Mouse (Mus musculus) layer of hippocampus, adult 11-12 months (tissue): ENCODE results near the gene Arl6ip1.
A peak's percentile ranks its signal among the peaks of the same experiment; 100 is the strongest.
"Not testable (repeated sequence)": the region's sequence is repeated elsewhere in the genome, so short reads cannot be mapped to it uniquely, and the experiment has no call there.

ENCODE experiments used
- DNase-seq: peaks from one replicate; pipeline ENCODE4 v3.0.0; 2022; ENCODE audit warnings: low spot score

Gene Arl6ip1

DNA sequence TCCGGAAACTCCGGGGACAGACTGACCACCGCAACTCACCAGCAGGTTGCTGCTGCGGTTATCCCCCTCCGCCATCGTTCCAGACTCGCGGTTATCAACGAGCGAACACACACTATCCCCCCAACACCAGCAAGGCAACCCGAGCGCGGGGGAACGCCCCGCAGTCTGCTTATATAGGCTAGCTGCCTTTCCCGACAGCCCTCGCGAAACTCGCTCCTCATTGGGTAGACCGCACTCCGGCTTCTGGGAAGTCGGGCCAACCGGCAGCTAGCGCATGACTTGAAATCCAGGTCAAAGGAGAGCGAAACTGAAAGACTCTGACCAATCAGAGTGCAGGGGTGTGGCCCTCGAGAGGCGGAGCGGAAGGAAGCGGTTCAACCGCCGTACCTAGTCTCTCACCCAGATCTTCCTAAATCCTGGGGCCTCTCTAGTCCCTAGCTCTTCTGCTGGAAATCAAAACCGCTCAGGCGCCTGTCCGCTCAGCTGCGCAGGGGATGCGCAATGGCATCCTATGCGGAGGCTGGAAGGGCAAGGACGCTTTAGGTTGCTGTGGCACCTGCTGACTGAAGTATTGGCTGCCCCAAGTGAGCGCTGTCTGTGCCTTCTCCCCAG, at the start of gene Arl6ip1:
Gene Arl6ip1, minus strand, starts transcription at position 233 of the 612 bp plus-strand sequence.
- peak; percentile 97 for DNase-seq

DNA sequence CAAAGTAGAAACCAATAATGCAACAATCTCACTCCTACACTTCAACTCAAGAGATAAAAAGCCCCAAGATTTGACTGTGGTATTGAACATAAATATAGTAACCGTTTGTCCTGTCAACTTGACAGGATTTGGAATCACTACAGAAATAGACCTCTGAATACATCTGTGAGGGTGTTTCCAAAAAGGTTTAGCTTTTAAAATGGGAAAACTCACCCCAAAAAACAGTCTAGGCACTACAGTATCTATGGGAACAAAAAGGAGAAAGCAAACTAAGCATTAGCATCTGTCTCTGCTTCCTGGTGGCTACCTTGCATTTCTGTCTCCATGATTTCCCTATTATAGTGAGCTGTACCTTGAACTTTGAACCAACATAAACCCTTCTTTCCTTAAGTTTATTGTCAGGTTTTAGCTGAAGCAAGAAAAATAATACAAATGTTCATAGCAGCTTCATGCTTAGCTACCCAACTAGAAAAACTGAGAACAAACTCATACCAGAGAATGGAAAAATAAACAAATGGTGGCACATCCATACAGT, 46.4 kb upstream of the Arl6ip1 start:
- DNase-seq, result no peak

DNA sequence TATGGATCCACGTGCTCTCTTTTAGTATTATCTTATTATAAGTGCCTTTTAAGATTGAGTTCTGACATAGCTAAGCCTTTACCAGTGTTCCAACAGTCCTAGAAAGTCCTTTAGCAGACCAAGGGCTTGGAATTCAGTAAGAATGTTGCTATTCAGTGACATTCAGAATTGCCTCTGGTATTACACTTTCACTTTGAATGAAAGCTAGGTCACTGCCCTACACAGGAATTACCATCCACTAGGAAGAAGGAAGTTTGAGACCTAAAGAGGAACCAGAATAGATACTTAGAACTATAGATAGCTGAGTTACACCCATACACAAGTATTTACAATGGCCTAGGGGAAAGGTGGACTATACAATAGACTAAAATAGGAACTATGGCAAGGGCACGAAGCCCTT, 40.7 kb upstream of the Arl6ip1 start:
- DNase-seq, result not testable (repeated sequence)

DNA sequence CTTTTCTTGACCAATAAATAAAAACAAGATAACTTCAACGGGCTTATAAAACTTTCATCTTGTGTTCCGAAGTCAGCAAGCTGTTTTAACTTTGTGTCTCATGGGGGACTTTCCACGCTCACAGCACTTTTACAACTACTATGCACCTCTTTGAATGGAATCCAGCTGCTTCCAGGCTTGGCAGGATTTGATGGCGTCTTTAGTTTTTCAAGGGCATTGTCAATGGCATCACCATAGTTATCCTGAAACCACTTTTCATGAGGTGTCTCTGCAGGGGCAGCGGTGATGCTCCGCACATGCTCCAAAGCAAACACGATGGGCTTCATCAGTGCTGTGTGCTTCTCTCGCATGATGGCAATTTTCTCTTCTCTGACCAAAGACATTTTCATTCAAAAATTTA, 33.5 kb upstream of the Arl6ip1 start:
- no peak for DNase-seq

DNA sequence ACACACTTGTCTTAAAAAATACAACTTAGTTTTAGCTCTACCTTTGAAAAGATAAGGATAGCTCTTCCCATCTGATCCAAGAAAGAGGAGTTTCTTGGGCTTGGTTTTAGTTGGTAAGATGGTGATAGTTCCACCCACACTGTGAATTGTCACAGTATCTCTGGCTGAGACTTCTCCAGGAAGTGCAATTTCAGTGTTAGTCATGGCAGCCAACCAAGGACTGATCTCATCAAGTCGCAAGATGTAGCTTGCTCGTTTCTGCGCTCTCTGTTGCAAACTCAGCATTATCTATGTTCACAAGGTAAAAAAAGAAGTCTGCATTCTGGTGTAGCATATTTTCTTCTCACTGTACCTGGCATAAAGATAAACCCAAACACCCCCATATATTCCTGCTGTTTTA, 30.7 kb upstream of the Arl6ip1 start:
- DNase-seq, result peak; percentile 27

DNA sequence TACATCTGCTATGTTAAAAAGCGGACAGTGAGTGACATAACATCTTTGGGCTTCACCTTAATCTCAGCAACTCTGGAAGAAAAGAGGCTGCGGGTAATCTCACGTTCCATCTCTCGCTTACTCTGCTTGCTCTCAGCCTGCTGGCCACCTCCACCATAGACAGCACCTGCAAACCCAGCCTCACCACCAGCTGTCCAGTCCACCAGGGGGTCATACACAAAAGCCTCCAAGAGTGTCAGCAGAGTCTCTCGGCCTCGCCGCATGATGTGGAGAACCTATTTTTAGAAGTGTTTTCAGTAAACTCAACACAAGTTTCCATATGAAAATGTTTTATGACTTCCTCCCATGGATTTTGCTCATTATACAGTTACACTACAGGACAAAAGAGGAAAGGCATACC, 27.0 kb upstream of the Arl6ip1 start:
- no peak for DNase-seq

DNA sequence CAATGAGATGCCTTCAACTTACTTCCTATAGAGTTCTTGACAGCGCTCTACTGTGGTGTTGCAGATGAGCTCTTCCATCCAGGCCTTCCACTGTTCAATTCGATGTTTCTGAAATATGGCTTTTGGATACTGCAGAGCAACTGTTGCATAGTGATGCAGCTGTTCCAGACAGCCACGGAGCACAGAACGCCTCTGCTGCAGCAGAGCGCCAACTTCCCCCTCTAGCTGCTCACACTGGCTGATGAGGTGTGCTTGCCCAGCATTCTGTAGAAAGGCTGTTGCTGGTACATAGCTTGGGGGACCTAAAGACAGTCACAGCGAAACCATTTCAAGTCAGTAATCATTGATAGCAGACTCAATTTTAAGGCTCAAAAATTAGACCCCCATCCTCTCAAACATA, 24.7 kb upstream of the Arl6ip1 start:
- DNase-seq, result peak; percentile 14

DNA sequence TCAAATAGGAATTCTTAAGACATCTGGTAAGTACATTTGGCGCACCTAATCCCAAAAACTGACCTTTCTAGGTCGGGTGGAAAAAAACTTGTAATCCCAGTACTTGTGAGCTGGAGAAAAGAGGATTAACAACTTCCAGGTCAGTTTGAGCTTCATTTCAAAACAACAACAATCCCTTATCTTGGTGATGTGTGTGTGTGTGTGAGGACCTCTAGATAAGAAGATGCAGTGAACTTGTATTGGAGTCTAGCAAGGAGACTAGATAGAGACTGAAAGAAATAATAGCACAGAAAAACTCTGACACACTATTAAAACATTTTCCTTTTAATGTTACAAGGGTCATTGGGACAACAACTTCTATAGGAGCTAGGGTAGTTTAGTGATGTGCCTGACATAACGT, 14.1 kb upstream of the Arl6ip1 start:
- no peak for DNase-seq

DNA sequence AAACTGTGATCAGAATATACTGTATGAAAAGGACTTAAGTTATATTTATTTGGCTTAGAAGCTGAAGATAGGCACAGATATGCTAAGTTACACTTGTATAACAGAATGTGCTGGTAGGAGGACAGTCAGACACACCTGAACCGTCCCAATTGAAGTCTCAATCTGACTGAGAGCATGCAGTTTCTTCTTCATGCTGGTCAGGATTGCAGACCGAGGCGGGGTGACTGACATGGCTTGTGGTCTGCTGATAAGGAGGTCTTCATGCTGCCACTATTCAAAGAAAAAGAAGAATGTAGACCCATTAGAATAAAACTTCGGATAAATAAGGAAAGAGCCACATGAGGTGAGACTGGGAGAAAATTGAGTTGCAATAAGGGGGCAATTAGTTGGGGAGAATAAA, 13.7 kb upstream of the Arl6ip1 start:
- no peak for DNase-seq

DNA sequence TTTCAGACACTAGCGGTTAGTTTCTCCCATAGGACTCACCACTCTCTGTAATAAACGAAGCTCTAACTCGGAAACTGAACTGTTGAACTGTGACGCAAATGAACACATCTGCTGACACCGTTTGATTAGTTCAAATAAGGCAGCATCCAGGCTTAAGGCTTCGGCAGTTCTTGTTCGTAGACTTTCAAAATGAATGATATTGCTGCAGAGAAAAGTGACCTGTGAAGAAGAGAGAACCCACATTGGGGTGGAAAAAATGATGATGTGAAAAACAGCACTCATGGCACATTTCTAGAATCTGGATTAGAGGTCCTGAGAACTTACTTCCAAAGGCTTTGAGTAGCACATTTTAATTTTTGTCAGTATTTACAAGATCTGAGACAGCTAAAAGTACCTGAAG, 11.8 kb upstream of the Arl6ip1 start:
- DNase-seq, result no peak

DNA sequence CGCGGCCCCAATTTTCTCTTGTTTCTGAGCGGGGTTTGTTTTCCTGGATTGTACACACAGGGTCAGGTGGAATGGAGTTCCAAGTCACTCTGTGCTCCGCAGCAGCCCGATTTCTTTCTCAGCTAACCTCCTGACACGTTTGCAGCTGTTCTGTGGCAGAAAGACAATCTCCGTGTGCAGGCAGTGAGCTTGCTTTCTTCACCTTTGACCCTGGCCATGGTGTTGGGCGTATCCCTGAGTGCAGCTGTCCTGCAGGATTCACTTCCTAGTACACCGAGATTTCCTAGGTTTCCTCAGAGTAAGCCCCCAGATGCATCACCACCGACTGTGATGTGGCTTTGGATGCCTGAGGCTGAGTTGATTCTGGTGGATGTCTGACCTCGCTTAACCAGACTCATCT, 5.7 kb upstream of the Arl6ip1 start:
- no peak for DNase-seq

DNA sequence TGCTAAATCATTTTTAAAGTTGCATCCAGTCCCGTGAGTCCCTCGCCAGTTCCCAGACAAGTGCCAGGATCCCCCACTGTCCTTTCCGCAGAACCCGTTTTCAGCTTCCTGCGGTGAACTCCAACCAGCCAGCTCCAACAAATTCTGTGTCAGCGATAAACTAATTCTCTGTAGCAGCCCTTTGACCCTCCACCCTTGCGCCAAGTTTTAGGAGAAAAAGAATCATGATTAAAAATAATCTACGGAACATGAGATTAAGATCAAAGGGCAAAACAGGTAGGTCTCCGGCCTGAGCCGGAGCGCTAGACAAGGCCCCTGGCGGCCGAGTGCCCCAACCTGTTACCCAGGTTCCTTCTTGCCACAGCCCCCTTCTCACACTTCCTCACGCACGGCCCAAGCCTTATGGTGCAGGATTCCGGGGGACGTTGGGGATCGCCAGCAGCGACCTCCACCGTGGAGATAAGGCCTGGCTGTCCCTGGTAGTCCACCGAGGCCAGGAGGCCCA, 485 bp downstream of the Arl6ip1 start:
- no peak for DNase-seq

DNA sequence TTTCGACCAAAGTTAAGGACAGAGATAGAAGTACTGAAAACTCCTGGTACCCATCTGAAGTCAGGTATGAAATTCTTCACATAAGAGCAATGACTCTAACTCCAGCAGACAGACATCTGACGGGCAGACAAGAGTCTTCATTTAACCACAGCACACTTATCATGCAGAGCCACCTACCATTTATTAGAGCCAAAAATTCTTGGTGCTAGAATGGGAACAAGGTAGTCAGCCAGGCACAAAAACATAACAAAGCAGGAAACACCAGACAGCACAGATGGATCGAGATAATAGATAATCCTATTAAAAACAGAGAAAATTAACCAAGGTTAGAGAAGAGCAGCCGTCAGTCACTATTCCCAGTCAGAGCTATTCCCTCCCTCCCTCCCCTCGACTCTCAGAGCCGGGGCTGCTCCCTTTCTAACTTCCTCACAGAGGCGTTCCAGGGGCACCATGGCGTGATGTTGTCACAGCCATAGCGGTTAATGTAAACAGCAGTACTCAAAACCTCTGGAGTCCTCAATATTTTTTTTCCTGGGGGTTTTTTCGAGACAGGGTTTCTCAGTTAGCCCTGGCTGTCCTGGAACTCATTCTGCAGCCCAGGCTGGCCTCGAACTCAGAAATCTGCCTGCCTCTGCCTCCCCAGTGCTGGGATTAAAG, 3.1 kb downstream of the Arl6ip1 start:
- DNase-seq, result no peak

DNA sequence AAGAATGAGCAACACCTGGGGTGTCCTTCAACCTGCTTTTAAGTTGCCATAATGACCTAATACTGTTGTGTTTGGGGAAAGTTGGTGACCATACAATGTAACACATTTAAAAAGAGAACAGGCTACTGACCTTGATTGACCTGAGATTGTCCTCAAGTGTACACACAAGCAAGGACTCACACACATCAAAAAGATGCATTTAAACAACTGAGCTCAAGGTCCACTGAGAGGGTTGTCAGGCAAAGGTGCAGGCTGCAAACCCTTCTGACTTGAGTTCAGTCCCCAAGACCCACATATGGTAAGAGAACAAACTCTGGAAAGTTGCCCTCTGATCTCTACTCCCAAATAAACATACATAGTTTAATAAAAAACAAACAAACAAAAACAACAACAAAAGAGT, 3.7 kb downstream of the Arl6ip1 start:
- no peak for DNase-seq

DNA sequence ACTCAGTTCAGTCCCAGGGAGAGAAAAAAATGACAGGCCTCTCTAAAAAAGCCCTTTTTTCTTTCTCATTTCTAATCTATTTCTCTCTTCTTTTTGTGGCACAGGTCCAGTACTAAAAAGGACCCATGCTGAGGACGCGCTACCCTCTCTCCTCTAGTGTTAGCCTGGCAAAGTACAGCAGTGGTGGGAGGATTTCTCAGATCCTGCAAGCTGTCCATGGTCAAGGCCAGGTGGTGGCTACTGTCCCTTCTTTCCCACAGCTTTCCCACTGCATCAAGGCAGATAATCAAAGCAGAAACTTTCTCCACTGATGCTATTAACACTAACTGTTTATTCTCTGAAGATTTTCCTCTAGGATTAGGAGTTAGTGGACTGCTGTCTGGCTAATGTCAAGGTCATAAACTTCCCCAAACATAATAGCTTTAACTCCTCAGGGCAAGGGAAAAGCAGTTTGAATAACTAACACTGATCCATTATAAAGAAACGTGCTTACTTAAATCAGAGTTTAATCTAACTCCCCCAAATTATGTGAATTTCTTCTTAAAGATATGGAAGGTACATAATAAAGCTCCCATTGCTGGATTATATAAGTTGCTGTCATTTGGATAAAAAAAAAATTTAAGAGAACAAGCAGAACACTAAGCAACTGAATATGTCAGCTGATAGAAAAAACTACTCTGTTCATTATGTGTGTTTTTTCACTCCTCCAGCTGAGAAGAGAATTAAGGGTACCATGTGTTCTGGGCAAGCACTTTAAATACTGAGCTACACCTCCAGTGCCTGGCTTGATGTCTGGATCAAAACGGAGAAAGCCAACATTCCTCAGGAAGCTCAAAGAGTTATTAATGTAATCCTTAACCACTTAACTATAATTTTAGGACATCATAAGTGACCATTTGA, 5.7 kb downstream of the Arl6ip1 start:
- DNase-seq, result no peak

DNA sequence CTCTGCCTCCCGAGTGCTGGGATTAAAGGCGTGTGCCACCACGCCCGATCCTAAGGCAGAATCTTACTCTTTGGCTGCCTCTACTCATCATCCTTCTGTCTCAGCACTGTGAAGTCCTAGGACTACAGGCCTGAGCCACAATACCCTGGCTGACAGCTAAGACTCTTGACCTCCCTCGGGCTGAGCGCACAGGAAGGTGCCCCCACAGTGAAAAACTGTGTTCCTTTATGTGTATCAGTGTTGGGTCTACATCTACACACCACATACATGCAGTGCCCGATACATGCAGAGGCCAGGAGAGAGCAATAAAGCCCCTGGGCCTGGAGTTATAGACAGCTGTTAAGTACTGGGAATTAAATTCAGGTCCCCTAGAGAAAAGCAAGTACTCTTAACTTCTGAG, 7.2 kb downstream of the Arl6ip1 start:
- DNase-seq, result no peak

DNA sequence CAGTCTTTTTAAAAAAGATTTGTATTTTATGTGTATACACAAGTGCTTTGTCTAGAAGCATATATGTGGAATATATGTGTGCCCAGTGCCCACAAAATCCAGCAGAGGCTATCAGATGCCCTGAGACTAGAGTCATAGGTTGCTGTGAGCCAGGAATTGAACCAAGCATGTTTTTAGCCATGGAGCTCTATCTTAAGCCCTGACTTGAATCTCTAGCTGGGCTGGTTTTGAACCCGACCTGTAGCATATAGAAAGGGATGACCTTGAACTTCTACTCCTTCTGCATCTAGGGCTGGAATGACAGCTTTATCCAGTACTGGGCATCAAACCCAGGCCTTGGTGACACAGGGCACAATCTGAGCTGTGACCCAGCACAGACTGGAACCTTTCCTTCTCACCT, 8.8 kb downstream of the Arl6ip1 start:
- no peak for DNase-seq

DNA sequence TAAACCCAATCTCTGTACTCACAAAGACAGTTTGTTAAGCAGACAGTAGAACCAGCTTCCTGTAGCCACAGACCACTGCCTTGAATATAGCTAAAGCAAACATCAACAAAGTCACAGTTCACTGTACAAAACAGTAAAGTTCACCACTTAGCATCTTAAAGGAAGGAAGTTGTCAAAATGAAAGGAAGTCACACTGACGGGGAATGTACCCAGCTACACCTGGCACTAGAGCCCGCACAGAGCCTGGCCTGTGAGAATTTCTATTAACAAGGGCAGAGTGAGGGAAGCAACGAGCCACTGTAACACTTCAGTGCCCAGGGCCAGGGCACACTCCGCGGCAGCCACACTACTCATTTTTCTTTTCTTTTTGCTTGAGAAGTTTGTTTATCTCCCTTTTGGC, 9.5 kb downstream of the Arl6ip1 start:
- no peak for DNase-seq

DNA sequence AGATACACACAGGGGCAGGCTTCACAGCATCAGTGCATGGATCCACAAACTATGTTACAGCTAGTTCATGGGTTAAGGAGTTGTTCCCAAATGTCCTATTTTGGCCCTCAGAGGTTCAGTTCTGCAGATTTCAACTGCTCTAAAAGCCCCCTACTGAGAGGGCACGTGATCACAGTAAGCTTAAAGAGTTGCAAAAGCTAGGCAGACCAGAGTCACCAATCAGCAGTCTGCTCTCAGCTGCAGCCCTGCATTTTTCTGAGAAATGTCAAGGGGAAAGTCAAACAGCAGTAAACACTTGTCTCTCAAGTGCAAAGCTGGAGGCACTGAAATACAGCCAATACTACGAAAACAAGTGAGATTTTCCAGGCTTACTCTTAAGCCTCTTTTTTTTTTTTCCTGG, 10.3 kb downstream of the Arl6ip1 start:
- no peak for DNase-seq

DNA sequence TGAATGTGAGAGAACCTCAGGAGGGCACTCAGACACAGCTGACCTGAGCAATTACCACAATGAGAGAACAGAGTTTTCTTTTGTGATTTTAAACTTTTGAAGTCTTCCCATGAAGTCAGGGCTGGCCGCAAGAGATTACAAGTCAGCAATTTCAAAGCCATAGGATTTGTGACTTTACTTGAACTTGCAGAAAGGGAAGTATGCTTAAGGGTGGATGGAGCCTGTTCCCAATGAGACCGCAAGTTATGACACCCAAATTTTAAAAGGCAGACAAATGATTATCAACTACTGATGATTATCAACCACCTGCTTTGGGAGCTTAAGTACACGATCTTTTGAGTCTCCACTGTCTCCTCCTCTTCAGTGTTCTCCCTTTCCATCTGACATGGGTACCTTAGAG, 11.0 kb downstream of the Arl6ip1 start:
- DNase-seq, result no peak

DNA sequence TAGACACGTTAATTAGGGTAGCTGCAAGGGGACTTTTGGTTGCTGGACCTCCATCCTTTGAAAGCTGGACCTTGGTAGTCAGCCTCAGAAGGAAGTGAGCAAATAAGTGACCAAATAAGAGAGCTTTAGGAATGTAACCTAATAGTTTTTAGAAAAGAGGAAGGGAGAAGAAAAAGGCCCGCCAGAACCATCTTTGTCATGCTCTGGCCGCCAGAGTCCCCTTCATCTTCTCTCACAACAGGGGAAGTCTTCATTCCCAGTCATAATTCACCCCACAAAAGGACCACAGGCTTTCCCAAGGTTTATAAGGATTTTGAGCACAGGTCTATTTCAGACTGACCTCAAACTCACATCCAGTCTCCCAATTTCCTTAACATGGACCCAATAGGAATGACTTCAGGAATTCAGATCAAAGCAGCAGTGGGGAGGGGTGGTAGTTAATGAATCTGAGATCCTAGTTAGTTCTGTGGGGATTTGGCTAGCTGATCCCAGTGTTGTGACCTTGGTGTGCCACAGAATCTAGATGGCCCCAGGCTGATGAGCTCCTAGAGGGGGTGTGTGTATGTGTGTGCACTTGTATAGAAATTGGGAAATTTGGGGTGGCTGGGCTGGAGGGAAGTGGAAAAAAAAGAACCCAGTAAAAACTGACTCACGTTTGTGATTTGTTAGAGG, 11.8 kb downstream of the Arl6ip1 start:
- DNase-seq, result no peak
